Mouse (Mus musculus) left cerebral cortex, postnatal 10 days (tissue): ENCODE data around the gene Ms4a5. TPM values are rescaled to one million over a fixed set of nuclear protein-coding genes. Genes with fewer than 3 reads are reported as not detected.

Experiments
- DNase-seq, 2 experiments: peaks; one replicate each; pipeline ENCODE4 v3.0.0; 2021 to 2022; ENCODE audit warnings: low spot score in 2 of 2, mixed read lengths in 1 of 2; ENCODE audit errors: extremely low spot score in 1 of 2
- intact Hi-C: fragments of 180-260 bp; cut with DNase I; formaldehyde crosslinking; loops from one replicate; pipeline ENCODE4 v1.15.1; 2025
- total RNA-seq, 2 experiments: library from RNA; stranded (reverse); gene quantifications; 2 replicates each; pipeline ENCODE4 v1.2.3; 2021

The Ms4a5 gene
- total RNA-seq, 2 experiments from 2014 or later: not detected

GRCm38 (mm10) chr19:11234921-11235735, 48.5 kb downstream of the Ms4a5 start:
- no peak for DNase-seq
- intact Hi-C loops: no loop called here

- DNase-seq: no peak
- intact Hi-C loops: no loop called here
These were observed 49.4 kb downstream of the Ms4a5 start for GRCm38 (mm10) chr19:11234244-11234643.

GRCm38 (mm10) chr19:11232348-11232747, 51.3 kb downstream of the Ms4a5 start, which contains the start of gene Ms4a12:
TSS of gene Ms4a12 (minus strand) at chr19:11232448.
- intact Hi-C loops: no loop called here

More at GRCm38 (mm10) chr19:11232348-11232747, 51.3 kb downstream of the Ms4a5 start, which contains the start of gene Ms4a12:
- DNase-seq: no peak

Other genes with a start within 250 kb of the Ms4a5 start
- gene Ms4a8a, start 202.8 kb downstream of the Ms4a5 start, total RNA-seq: under 1 TPM in 1 of 2 experiments, not detected in 1; 0.43 TPM
- gene 1700017D01Rik, start 153.0 kb downstream of the Ms4a5 start, total RNA-seq: not detected
- not detected for gene 1700025F22Rik, start 118.6 kb downstream of the Ms4a5 start, total RNA-seq
- gene Ms4a13, start 87.1 kb downstream of the Ms4a5 start, total RNA-seq: not detected
- gene Ms4a12, start 51.4 kb downstream of the Ms4a5 start, total RNA-seq: not detected
- gene Ms4a1, start 17.6 kb downstream of the Ms4a5 start, total RNA-seq: under 1 TPM in 1 of 2 experiments, not detected in 1; 0.17 TPM
- gene Ms4a14, start 30.6 kb upstream of the Ms4a5 start, total RNA-seq: not detected
- gene Ms4a7, start 52.3 kb upstream of the Ms4a5 start, total RNA-seq: 1 to 10 TPM in 1 of 2 experiments, not detected in 1; 1.1 TPM
- gene Ms4a4a, start 91.7 kb upstream of the Ms4a5 start, total RNA-seq: 1 to 10 TPM in 1 of 2 experiments, under 1 TPM in 1; 0.59 to 1.3 TPM
- gene Ms4a4c, start 120.9 kb upstream of the Ms4a5 start, total RNA-seq: not detected
- gene Ms4a4b, start 159.7 kb upstream of the Ms4a5 start, total RNA-seq: not detected
- 1 to 10 TPM; 1.6 to 2.0 TPM for gene Ms4a6c, start 185.5 kb upstream of the Ms4a5 start, total RNA-seq
- gene Gm8369, start 202.1 kb upstream of the Ms4a5 start, total RNA-seq: 1 to 10 TPM; 1.0 to 1.1 TPM
- gene Ms4a6b, start 232.6 kb upstream of the Ms4a5 start, total RNA-seq: 1 to 10 TPM; 2.0 to 3.9 TPM